Mouse (Mus musculus) left cerebral cortex, adult 9 months (tissue): ENCODE measurements at regions not wholly inside any gene's neighbourhood (a gene's known extent, or its start where the extent isn't known, plus 50 kb on each side); places are given as distances from the start of the nearest gene placed in this dataset.
"Not testable (repeated sequence)": the region's sequence is repeated elsewhere in the genome, so short reads cannot be mapped to it uniquely, and the experiment has no call there.

Source experiments
- DNase-seq, 2 experiments: peaks; one replicate each; pipeline ENCODE4 v3.0.0; 2022; ENCODE audit warnings: low spot score in 2 of 2

DNA sequence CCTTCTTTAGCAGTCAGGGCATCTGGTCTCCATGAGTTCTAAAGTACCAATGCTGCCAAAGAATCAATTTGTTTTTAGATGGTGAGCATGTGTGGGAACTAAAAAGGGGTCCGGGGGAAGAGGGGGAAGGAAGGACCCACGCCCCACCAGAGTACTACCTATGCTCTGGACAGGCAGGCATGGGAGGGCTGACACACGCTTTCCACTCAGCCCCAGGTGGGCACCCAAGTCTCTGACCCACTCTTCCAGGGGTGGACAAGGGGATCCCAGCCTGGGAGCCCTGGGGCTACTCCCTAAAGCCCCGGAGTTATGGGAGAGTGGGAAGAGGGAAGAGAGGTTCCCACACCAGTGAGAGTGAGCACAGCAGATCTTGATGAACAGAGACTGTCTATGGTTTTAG, 1446.9 kb downstream of the Zfp704 start:
- no peak for DNase-seq

DNA sequence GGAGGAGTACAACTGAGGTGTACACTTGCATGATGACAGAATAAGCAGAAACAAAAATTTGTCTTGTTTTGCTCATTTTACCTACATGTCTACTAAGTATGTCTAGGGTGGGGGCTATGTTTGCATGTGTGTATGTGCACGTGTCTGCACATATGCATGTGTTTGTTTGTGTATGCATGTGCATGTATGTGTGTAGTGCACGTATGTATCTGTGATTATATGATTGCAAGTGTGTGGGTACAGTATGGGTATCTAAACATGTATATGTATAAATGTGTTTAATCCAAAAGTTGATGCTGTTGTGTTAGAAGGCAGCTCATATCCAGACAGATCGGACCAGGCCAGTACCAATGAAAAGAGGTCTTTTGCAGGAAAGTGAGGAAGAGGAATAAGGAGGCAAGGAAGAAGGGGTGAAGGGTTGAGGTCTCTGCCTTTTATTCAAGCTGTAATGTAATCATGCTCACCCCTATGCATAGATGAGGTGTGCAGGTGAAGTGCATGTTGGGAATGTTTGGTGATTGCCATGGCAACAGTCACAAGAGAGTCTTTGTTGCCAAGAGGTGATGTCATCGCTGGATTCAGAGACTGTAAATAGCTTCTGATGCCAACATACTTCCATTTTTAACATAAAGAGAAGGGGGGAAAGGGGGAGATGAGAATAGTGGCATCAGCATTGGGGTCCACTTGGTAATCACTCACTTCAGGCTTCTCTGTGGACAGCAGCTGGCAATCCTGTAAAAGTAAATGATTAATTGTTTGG, 1447.7 kb downstream of the Zfp704 start:
- DNase-seq: peak; percentile 1 to 12

DNA sequence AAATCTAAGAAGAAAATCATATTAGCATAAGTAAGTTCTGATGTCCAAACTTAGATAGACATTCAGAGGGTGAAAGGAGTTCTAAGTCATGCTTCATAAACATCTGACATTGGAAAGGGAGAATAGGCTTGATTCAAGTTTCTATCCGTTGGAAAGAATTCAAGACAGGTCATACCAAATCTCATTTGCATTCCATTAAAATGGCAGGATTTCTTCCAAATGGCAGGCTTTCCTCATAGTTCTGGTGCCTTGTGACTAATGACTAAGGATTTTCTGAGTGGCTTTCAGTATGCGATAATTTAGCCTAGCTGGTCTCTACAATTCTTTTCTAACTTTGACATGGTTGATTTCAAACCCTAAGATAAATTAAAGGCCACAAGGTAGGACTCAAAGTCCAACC, 1466.9 kb downstream of the Zfp704 start:
- DNase-seq: no peak

DNA sequence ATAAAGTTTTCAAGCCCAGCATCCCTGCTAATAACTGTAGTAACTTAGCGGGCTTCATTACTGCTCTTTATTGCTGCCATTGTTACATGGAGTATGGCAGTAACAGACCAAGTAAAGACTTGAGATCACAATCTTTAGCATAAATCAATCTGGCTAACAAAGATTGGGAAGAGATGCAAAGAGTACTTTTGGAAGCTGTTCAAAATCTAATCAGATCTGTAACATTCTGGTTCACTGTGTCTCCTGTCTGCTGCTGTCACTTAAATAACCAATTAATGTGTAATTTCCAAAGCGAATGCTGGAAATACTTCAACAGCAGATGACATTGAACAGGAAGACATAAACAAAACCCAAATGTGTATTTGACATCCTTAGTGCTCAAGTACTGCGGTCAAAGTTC, 1467.7 kb downstream of the Zfp704 start:
- DNase-seq: no peak

DNA sequence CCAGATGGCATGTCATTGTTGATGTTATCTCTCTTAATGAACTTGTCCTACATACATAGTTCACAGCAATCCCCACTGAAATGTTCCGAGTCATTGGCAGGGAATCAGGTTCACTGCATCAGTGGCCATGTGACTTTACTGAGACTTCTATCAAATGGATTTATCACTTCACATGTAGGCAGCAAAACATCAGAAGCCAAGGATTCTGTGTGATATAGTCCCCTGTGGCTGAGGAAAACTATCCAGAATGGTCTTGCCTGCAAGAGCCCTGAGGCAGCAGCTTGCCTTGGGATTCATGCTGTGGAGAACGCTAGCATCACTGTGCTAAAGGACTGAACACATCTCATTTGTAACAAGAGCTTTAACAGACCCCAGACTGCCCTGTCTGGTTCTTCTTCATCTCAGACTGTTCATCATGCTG, 1468.2 kb downstream of the Zfp704 start:
- no peak for DNase-seq

DNA sequence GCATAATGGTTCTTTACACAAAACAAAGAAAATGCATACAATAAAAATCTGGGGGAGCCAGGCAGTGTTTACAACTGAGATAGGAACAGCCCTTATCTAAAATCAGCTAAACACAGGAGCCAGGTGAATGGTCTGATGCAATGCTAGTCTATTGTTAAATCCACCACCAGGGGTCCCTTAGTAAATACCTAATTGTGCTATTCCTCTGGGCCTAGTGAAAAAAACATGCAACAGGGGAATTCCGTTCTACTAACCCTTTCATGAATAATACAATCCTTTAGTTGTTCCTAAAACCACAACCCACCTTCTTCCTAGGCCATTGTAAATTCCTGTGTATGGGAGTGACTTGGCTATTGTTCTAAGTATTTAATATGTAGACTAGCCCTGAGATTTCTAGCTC, 1486.2 kb downstream of the Zfp704 start:
- DNase-seq: not testable (repeated sequence)

DNA sequence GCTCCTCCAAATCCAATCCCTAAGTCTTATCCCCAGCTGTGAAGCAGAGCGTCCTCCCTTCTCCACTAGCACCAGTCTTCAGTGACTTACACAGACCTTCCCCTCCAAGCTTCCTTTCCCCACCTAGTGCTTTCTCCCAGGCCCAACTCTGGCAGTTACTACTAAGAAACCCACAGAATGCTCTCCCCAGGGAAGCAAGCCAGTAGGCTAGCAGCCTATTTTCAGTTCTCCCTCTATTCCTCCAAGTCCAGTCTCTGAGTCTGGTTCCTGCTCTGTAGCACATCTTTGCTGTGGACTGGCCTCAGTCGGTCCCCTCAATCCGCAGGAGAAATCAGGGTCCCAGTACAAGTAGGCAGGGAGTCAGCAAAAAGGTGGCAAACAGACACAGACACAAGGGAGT, 1486.7 kb downstream of the Zfp704 start:
- DNase-seq: no peak

DNA sequence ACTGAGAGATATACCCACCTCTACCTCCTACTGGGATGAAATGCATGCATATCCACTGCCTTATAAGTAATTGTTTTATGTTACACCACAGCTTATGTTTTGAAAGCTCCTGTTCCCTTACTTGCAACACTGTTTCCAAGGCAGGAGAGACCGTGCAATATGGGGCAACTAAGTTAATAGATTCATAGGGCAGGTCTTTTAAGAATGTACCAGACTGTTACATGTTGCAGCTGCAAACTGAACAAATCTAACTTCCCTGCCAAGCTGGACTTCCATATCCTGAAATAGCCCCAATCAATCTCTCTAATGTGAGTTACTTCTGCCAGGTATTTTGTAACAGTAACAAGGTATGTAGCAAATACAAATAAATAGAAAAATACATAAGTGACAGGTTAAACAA, 1478.0 kb upstream of the 1700008P02Rik start:
- no peak for DNase-seq

DNA sequence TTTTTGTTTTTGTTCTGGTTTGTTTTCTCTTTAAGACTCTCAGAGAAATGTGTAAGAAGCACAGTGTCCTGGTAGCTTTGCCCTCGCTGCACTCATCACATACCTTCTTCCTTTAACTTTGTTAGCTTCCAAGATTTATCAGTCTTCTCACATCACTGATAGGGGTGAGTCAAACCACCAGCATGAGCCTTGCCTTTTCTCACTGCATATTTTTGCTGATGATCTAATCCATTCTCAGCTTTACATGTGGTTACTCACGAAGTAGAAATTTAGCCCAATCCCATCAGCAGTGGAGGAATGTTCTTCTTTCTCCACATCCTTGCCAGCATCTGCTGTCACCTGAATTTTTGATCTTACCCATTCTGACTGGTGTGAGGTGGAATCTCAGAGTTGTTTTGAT, 1464.5 kb upstream of the 1700008P02Rik start:
- no peak for DNase-seq

DNA sequence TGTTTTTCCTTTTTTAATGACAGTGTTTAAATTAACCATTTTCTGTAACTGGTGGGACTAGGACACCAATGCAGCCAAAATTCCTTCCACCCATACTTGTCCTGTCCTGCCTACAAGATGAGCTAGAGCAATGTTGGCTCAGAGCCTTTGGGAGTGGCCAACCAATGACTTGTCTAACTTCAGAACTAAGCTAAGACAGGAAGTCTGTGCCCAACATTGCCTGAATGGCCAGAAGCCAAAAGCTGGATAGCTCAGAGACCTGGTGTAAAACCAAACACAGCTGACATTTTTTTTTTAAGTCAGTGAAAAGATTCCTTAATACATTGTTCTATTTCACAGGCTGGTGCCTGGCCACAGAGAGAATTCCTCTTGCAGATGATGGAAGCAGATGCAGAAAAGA, 1433.5 kb upstream of the 1700008P02Rik start:
- no peak for DNase-seq

DNA sequence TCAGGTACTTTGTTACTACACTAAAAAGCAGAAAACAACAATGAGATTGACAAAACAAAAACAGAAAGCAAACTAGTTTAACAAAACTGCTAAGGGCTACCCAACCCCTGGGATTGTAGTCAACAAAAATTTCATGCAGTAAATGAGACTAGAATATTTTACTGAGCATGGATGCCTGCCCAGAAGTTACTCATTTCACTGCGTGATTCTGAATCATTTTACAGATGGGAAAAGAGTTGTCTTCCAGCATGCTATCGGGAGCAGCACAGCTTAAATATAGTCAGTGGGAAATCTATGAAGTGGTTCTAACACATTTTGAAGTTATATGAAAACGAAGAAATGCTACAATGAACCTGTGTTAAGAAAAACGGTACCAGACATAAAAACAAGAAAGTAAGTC, 1430.9 kb upstream of the 1700008P02Rik start:
- peak; percentile 13 to 71 for DNase-seq

DNA sequence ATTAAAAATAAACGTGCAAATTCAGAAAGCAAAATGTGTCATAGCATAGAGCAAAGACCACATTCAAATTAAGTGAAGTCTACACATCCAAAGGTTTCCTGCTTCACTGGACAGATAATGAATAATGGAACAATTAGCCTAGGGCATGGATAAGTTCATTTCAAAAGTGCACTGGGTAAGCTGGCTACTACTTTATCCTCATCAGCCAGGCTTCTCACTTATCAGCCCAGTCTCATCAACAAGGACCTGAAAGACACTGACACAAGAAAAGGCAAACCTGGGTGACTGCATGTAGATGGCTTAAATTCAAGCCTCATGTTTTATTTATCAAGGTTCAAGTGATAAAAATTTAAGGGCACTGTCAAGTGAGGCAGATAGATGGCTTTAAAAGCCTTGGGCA, 1429.5 kb upstream of the 1700008P02Rik start:
- DNase-seq: no peak

DNA sequence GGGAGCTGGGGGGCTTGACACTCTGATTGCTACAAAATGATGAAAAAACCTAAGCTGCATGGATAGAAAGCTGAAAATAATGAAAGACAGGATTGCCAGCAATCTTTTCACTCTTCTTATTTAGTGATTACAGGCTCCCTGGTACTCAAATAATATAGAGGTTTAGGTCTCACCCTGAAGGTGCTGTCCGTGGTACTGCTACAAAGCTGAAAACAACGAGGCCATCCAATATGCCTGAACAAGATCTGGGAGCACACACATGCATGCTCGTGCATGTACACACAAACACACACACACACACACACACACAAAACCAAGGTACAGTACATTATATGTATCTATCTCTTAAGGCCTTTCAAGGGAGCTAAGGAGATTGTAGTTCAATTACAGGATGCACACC, 1426.1 kb upstream of the 1700008P02Rik start:
- no peak for DNase-seq

DNA sequence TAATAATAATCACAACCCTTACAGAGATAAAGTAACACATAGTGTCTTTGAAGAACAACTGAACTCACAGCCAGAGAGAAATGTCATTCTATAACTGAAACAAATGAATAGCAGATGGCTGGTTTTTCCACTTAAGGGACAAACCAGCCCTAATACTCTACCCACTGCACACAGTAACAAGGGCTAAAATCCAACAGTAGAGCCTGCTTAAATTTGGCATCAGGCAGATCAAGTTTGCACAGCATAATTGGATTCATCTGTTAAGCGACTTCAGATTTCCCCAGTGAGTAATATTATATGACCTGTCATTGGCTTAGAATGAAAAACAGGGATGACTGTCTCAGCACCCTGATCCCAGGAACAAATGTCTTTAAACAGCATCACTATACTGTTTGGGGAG, 1416.5 kb upstream of the 1700008P02Rik start:
- no peak for DNase-seq

DNA sequence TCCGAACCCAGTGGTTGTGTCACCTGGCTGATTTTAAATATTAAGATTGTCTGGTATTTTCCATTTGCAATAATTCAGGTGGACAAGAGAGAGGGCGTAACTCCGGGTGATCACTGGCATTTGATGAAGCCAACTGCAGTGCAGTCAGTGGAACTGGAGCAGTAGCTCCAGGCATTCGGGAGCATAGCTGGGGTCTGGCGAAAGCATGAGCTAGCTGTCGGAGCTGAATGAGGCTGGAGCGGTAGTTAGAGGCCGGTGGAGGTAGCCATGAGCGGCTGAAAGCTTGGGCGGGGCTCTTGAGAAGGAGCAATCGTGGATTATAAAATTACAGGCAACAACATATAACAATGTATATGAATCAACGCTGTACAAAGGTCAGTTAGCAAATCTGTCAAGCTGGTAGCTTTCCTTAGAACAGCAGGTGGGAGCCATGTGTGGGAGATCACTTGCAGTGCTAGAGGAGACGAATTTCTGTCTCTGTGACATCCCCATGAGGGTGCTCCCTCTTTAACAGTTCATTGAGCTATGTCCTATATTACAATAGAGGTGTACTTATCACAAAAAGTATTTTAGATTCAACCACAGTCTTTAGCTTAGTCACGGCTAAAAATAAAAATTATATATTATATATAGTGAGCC, 1415.0 kb upstream of the 1700008P02Rik start:
- peak in 1 of 2 experiments; percentile 3 for DNase-seq

DNA sequence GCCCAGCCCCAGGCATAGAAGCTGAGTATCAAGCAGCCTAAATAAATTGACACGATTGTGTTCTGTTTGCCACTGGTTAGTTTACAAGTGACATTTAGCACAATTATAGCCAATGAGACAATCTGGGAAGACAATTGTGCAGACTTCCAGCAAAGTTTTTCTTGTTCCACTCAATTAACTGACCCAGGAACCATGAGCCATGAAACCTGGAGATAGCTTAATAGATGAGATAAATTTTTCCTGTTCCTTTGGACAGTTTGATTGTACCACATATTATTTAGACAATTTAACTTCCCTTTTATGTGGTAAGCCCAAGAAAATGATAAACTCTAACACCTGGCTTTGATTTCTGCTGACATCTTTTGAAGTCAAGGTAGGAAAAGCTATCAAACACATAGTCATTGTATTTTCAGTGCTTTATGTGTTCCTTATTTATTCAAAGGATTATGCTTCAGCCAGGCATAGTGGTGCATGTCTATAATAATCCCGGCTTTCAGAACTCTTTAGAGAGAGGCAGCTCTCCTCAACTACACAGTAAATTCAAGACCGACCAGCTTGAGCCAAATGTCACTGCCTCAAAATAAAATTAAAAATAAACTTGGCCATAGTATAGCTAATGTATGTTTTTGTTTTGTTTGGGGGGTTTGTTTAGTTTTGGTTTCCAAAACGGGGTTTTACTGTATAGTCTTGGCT, 1406.2 kb upstream of the 1700008P02Rik start:
- DNase-seq: no peak

DNA sequence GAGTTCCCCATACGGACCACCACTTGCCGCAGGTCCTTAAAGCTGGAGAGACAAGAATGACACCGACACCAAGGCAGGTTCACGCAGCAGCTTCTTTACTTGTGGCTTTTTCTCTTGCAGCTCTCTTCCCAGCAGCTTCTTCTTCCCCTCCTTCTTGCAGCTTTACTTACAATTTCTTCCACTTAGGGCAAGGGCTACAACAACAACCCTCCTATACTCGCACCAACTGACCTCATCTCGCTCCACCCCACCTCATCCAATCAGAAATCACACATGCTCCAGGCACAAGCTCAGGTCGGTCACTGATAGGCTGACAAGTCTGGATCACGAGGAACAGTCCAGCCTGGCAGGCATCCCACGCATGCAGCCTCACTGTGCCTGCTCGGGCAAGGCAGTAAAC, 1402.4 kb upstream of the 1700008P02Rik start:
- no peak for DNase-seq

DNA sequence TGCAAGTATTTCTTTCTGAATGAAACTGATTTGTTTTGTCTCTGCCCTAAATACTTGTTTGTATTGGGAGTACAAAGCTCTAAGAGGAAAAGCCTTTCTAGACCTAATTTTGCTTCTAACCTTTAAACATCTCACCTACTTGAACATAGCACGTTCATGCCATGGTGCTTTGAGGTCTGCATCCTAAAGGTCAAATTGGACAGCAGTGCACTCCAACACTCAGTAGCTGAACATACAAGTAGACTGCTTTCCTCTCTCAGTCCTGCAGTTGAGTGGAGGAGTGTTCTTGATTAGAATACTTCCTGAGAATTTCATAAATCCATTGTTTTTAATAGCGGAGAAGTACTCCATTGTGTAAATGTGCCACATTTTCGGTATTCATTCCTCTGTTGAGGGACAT, 1397.2 kb upstream of the 1700008P02Rik start:
- no peak for DNase-seq

DNA sequence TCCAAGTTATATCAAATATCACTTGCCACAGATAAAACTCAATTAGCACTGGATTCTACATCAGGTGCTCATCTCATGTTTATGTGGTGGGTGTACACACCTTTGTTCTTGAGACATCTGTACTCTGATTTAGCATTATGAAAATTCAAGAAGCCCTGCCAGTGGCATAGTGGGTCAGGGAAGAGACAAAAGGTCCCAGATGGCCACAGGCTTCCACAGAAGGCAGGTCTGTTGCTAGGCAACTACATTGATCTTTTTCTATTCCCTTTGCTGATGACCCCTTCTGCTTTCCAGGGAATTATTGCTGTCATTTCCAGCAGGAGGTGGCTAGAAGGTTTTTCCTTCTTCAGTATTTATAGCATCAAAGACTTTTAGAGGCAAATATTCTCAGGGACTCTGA, 1396.7 kb upstream of the 1700008P02Rik start:
- no peak for DNase-seq

DNA sequence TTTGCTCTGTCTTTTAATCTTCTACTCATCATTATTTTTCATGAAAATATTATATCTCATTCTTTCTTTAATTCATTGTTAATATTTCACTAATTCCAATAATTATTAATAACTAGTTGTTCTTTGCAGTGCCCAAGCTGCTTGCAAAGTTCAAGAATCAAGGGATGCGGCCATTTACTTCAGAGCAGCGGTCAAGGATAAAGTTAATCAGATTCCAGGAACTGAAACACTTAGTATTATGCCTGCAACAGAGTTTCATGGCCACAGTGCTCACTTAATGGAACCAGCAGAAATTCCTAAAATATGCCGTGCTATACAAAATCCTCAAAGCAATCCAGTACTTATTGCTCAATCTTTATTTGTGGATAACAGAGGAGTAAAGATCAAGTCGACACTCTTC, 1389.7 kb upstream of the 1700008P02Rik start:
- DNase-seq: no peak

DNA sequence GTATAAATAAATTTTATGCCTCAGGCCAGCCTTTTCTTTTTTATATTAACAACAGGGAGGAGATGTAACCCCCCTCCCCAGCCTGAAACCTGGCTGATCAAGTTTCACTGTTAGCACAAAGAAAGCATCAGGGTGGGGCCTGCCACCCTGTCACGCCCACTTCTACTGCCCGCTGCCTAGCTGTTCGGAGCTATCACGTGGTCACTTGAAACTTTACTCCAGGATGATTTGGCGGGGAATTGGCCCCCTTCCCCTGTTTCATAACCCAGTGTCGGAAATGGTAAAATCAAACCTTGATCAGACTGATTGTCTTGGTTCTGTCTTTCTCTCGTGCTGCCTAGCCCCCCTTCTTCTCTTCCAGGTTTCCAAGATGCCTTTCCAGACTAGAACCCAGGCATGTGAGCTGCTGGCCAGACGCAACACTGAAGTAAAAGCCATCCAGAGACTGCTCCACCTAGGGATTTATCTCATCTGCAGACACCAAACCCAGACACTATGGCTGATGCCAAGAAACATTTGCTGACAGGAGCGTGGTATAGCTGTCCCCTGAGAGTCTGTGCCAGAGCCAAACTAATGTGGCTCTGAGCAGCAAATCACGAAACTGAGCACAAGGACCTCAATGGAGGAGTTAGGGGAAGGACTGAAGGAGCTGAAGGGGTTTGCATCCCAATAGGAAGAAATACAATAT, 1386.6 kb upstream of the 1700008P02Rik start:
- DNase-seq: no peak

DNA sequence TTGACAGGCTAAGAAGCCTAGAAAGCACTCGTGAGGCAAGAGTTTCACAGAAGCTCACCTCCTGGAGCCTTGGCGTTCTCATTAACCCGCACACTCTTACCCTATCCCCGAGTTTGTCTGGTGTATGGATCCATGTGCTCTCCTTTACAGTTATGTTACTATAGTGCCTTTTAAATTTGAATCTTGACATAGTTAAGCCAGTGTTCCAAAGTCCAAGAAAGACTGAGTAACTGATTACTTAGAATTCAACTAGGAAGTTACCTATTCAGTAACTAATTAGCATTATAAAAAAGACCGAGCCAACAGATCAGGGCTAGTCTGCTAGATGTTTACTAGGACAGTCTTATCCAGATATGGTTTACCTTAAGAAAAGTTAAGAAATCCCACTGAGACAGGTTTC, 1386.0 kb upstream of the 1700008P02Rik start:
- DNase-seq: no peak
